ENCODE assay signal across 26 mouse cellular contexts in the genomic region with DNA sequence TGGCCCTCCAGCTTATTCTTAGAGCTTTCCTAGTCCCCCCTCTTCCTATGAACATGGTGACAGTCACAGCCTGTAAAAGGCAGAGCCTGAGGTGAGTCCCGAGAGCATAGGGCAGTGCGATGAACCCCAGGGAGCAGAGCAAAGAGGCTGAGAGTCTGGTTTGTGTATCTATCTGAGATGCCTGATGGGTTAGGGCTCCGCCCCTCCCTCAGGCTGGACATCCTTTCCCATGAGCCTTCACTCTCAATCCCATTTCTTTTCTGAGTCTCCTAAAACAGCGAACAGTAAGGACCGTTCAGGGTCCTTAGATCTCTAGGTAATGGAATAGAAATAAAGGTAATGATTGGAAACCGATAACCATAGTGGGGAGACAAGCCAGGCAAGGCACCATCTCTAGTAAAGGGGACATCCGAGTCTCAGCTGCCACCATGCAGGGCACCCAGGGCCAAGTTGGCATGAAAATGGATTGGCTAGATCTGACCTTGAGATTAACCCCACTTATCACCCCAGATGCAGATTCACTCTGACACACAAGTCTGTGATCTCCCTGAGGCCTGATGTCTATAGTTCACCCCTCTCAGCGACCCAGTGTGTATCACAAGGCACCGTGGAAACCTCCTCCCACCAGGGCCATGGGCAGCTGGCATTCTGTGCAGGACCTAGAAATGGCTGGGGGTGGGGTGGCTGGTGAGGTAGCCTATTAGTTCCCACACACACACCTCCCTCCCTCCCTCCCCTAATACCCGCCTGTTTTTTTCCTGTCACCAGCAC. TPM values are rescaled to one million over a fixed set of nuclear protein-coding genes. Genes with fewer than 3 reads are reported as not detected.
DNase-seq lines count a peak whose midpoint lies in the region; ATAC-seq and TF ChIP-seq lines count a peak whose summit lies in the region.
"Had no signal": no experiment of that assay in that cellular context is flagged by ENCODE, and none has a peak within 500 bp of the region (broad histone marks: within the 10 kb centered on the region; RNA-seq: fewer than 3 reads in every experiment).

No protein-coding gene starts in this region.

- no peak for ATAC-seq in midbrain, postnatal 0 days (ENCODE audit: low FRiP score)
- ATAC-seq: forebrain, embryonic 14.5 days; forebrain, postnatal 0 days; hindbrain, postnatal 0 days; intestine, postnatal 0 days had no signal

- H3K36me3 ChIP-seq in midbrain, embryonic 10.5 days = no peaks in the 10 kb centered on the region
- no peaks in the 10 kb centered on the region for H3K36me3 ChIP-seq in midbrain, postnatal 0 days (ENCODE audit: insufficient read depth, low read length)
- H3K36me3 ChIP-seq: embryonic facial prominence, embryonic 12.5 days; embryonic facial prominence, embryonic 15.5 days had no signal

- peaks cover 71% of the 10 kb centered on the region for H3K4me1 ChIP-seq in midbrain, embryonic 10.5 days
- H3K4me1 ChIP-seq in midbrain, postnatal 0 days (ENCODE audit: insufficient read depth, low read length) = 0 out of 2 replicates have a peak, but pooled peaks cover 2% of the 10 kb centered on the region

- H3K27ac ChIP-seq in midbrain, embryonic 10.5 days (replicated peaks) = peak overlapping the region; percentile 29; the same call in 1 of the 2 replicates
- H3K27ac ChIP-seq in midbrain, postnatal 0 days (ENCODE audit: low read depth, low read length) = no peak overlapping the region
- H3K27ac ChIP-seq: embryonic facial prominence, embryonic 12.5 days; embryonic facial prominence, embryonic 15.5 days; hindbrain, embryonic 14.5 days; hindbrain, postnatal 0 days had no signal

- intact Hi-C loops in left cerebral cortex, postnatal 14 days (cut with DNase I) = no loop called here

- H3K9me3 ChIP-seq in midbrain, embryonic 10.5 days (replicated peaks) = no peaks in the 10 kb centered on the region
- H3K9me3 ChIP-seq in midbrain, postnatal 0 days (ENCODE audit: low read length) = no peaks in the 10 kb centered on the region
- H3K9me3 ChIP-seq: embryonic facial prominence, embryonic 12.5 days; embryonic facial prominence, embryonic 15.5 days had no signal

- no peak overlapping the region for H3K9ac ChIP-seq in midbrain, postnatal 0 days (replicated peaks; ENCODE audit: low read length, poor library complexity, severe bottlenecking)
- H3K9ac ChIP-seq: embryonic facial prominence, embryonic 12.5 days; embryonic facial prominence, embryonic 15.5 days; forebrain, postnatal 0 days; hindbrain, embryonic 14.5 days had no signal

- H3K4me3 ChIP-seq in midbrain, embryonic 10.5 days = no peak overlapping the region
- no peak overlapping the region for H3K4me3 ChIP-seq in midbrain, postnatal 0 days (ENCODE audit: low read depth, low read length)
- H3K4me3 ChIP-seq: embryonic facial prominence, embryonic 12.5 days; embryonic facial prominence, embryonic 15.5 days had no signal

- H3K27me3 ChIP-seq in midbrain, embryonic 10.5 days (ENCODE audit: low read depth, poor library complexity, severe bottlenecking) = peaks cover 80% of the 10 kb centered on the region
- 0 out of 2 replicates have a peak, but pooled peaks cover 8% of the 10 kb centered on the region for H3K27me3 ChIP-seq in midbrain, postnatal 0 days (ENCODE audit: insufficient read depth, low read length)
- H3K27me3 ChIP-seq: embryonic facial prominence, embryonic 12.5 days; embryonic facial prominence, embryonic 15.5 days had no signal

- H3K4me2 ChIP-seq in midbrain, postnatal 0 days (ENCODE audit: low read depth, low read length, poor library complexity, severe bottlenecking) = no peak overlapping the region
- H3K4me2 ChIP-seq: embryonic facial prominence, embryonic 12.5 days; embryonic facial prominence, embryonic 15.5 days; heart, embryonic 11.5 days; hindbrain, embryonic 14.5 days had no signal

- no peak for TF ChIP-seq CTCF in midbrain, postnatal 0 days (IDR thresholded peaks at IDR 0.05)

- DNase-seq in midbrain, embryonic 10.5 days (ENCODE audit: low spot score) = peak; percentile 11
- DNase-seq in midbrain, postnatal 0 days (ENCODE audit: low spot score) = no peak
- peak; percentile 48 for DNase-seq in MN1 (ENCODE audit: low spot score)
- DNase-seq in retina, postnatal 1 day = peak; percentile 63
- no peak for DNase-seq in left cerebral cortex, postnatal 14 days (ENCODE audit: low spot score in 2 of 2)
- no peak for DNase-seq in heart, adult 18-20 months
- DNase-seq: adrenal gland, adult 2 months; adrenal gland, postnatal 14 days; B cell, adult 2 months; cerebellum, adult 11 months; cerebellum, adult 2 months; cerebellum, adult 9-11 months; cerebellum, postnatal 25 days; forebrain, postnatal 0 days; gastrocnemius, postnatal 36 days had no signal

- WGBS in midbrain, embryonic 10.5 days = 70% methylated on average over 10 of the region's 10 CpGs
- 57% methylated on average over 10 of the region's 10 CpGs for WGBS in midbrain, postnatal 0 days

RNA-seq across cellular contexts. Expression of gene Tbx21, which starts 9.3 kb away (rescaled TPM):
- 0.10 and 0.25 TPM in 2 replicates for polyA plus RNA-seq in midbrain, embryonic 10.5 days (2016; fragmentation: Nextera tagmentation; extraction: Ambion mirVana)
- 0.11 and 0.24 TPM in 2 replicates for total RNA-seq in midbrain, postnatal 0 days (2014; rRNA removed)
- 0.14 and 0.15 TPM in 2 replicates for polyA plus RNA-seq in midbrain, postnatal 0 days (2015; fragmentation: Nextera tagmentation; extraction: Ambion mirVana)
- under 1 TPM in 1 of 2 experiments, not detected in 1; 0.13 TPM for total RNA-seq in left cerebral cortex, postnatal 14 days (2021)
- under 1 TPM; 0.10 to 0.41 TPM for total RNA-seq in heart, adult 18-20 months (2021)
- total RNA-seq: granulocyte monocyte progenitor cell, adult 5-6 weeks; heart, postnatal 25 days had no signal
- polyA plus RNA-seq: heart, embryonic 11.5 days; heart, postnatal 0 days; hindbrain, embryonic 14.5 days; intestine, embryonic 14.5 days had no signal

RNA-seq across cellular contexts. Expression of gene Tbkbp1, which starts 26.8 kb away (rescaled TPM):
- polyA plus RNA-seq in midbrain, embryonic 10.5 days (2016; fragmentation: Nextera tagmentation; extraction: Ambion mirVana) = 4.3 and 4.9 TPM in 2 replicates
- 43.9 and 45.3 TPM in 2 replicates for total RNA-seq in midbrain, postnatal 0 days (2014; rRNA removed)
- 9.5 and 10.3 TPM in 2 replicates for polyA plus RNA-seq in midbrain, postnatal 0 days (2015; fragmentation: Nextera tagmentation; extraction: Ambion mirVana)
- total RNA-seq in left cerebral cortex, postnatal 14 days (2021) = 10 to 100 TPM; 46.4 to 49.4 TPM
- total RNA-seq in heart, adult 18-20 months (2021) = 10 to 100 TPM; 12.5 to 15.0 TPM

Comparison
In these comparisons a context has a peak if more than half of its experiments do, and no peak if none do; other contexts are left out.
1. DNase-seq: peak in midbrain, embryonic 10.5 days (single experiment), MN1 (single experiment) and retina, postnatal 1 day (single experiment); none in midbrain, postnatal 0 days (single experiment), left cerebral cortex, postnatal 14 days (0 of 2) and heart, adult 18-20 months (0 of 2).